Mouse (Mus musculus): ENCODE measurements at regions not wholly inside any gene's neighbourhood (a gene's known extent, or its start where the extent isn't known, plus 50 kb on each side); places are given as distances from the start of the nearest gene placed in this dataset.

GRCm38 (mm10) chr7:68444426-68445095 is 170.9 kb downstream of the Fam169b start:
- in situ Hi-C loops (cut with MboI, MseI): no loop called here

DNA sequence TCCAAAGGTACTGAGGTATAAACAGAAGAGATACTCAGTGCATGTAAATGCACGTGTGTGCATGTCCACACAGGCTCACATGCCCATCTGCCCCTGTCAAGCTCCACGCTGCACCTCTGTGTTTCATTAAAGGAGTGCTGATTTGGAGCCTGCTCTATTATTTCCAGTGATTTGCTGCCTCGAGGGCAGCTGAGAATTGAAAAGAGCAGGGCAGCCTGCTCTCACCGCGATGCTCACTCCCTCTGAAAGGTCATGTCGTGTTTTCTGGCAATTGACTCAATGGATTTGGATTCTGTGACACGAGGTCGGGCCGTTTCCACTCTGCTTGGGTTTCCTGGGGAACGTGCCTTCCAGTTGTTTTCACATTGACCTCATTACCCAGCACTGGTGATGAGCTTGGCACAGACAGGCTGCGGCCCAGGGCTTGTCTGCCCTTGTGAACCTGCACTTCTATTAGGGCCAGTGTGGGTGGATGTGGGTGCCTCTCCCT is 167.1 kb downstream of the Fam169b start:
- in situ Hi-C loops (cut with MboI, MseI): no loop called here

GRCm38 (mm10) chr7:68428946-68429345 is 155.3 kb downstream of the Fam169b start:
- in situ Hi-C loops (cut with MboI, MseI): no loop called here

GRCm38 (mm10) chr7:68415890-68416289 is 142.3 kb downstream of the Fam169b start:
- in situ Hi-C loops (cut with MboI, MseI): no loop called here

GRCm38 (mm10) chr7:68412786-68413185 is 139.1 kb downstream of the Fam169b start:
- in situ Hi-C loops (cut with MboI, MseI): no loop called here

Data from T-helper 2 cell (primary cell).